Mouse (Mus musculus) CD4-positive, CD25-positive, alpha-beta regulatory T cell, adult 2 months (primary cell): Measurements from ENCODE around the gene Dnm1l.
"Not testable (repeated sequence)": the region's sequence is repeated elsewhere in the genome, so short reads cannot be mapped to it uniquely, and the experiment has no call there.

Source experiments
- DNase-seq: peaks from one replicate; pipeline ENCODE4 v3.0.0-alpha.2; 2012; ENCODE audit warnings: low read depth, low spot score

Gene Dnm1l

GRCm38 (mm10) chr16:16358481-16359100 is at the start of gene Dnm1l:
TSS of gene Dnm1l (minus strand) at chr16:16358959.
- DNase-seq = peak; percentile 95

GRCm38 (mm10) chr16:16367217-16367616 is 8.5 kb upstream of the Dnm1l start:
- not testable (repeated sequence) for DNase-seq

GRCm38 (mm10) chr16:16359101-16359482 is 333 bp upstream of the Dnm1l start:
- DNase-seq = not testable (repeated sequence)

- no peak for DNase-seq
These were observed 851 bp downstream of the Dnm1l start for GRCm38 (mm10) chr16:16357908-16358307.

GRCm38 (mm10) chr16:16346420-16346819 is 12.3 kb downstream of the Dnm1l start:
- DNase-seq = no peak

GRCm38 (mm10) chr16:16325775-16326336 is 32.9 kb downstream of the Dnm1l start:
- no peak for DNase-seq

- DNase-seq = no peak
These were observed 47.4 kb downstream of the Dnm1l start for GRCm38 (mm10) chr16:16311319-16311718.

- peak; percentile 16 for DNase-seq
These were observed 54.9 kb downstream of the Dnm1l start for GRCm38 (mm10) chr16:16303888-16304287.

- peak; percentile 49 for DNase-seq
These were observed 55.5 kb downstream of the Dnm1l start for GRCm38 (mm10) chr16:16303138-16303827.

GRCm38 (mm10) chr16:16302369-16303137 is 56.2 kb downstream of the Dnm1l start, which contains the start of gene Yars2:
TSS of gene Yars2 (plus strand) at chr16:16302965.
- DNase-seq = peak; percentile 95

- DNase-seq = no peak
These were observed 85.0 kb downstream of the Dnm1l start for GRCm38 (mm10) chr16:16273752-16274151.

- DNase-seq = no peak
These were observed 85.8 kb downstream of the Dnm1l start for GRCm38 (mm10) chr16:16272978-16273377.

GRCm38 (mm10) chr16:16262436-16262835 is 96.3 kb downstream of the Dnm1l start:
- no peak for DNase-seq
